Mouse (Mus musculus) cerebellum, adult 18-20 months (tissue): ENCODE measurements around the gene Zfp622.

Experiments used
- DNase-seq, 2 experiments: peaks; one replicate each; pipeline ENCODE4 v3.0.0; 2021

Zfp622 gene

DNA sequence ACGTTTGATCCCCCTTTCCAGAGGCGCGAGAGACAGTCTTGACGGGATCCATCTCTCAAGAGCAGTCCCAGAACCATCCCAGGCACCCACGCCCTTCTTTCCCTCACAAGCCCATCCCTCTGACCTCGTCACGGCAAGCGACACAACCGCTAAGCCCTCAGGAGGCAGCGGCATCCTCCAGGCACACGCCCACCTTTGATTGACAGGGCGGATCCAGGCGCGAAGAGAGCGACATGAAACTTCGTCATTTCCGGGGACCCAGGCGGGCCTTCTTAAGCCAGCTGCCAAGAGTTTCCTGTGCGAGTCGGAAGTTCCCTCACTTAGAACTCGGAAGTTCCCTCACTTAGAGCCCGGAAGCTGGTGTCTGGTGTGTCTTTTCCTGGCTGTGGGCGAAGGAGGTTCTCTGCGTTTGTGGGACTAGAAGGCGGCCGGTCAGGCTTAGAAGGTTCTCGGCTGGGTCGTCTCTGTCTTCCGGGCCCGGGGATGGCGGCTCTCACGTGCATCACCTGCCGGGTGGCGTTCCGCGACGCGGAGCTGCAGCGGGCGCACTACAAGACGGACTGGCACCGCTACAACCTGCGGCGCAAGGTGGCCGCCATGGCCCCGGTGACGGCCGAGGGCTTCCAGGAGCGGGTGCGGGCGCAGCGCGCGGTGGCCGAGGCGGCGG is at the start of gene Zfp622:
Gene Zfp622 (plus strand): TSS at position 300 of the 667 bp plus-strand sequence.
- DNase-seq: peak; percentile 92 to 98

DNA sequence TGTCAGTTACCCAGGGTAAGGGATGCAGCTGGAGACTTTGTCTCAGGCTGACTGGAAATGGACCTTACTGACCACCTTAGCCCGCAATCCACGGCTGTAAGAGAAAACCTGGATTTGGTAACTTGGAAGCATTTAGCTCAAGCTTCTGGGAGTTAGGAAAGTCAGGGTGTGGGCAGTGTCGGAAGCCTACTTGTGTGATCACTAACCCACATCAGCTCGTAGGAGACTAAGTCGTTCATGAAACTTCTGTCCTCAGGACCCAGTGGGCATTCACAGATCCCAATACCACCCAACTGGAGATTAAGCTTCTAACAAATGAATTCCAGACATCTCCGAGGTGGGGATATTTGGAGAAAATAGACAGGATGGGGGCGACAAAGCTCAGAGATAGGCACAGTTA is 49.8 kb upstream of the Zfp622 start:
- no peak for DNase-seq

DNA sequence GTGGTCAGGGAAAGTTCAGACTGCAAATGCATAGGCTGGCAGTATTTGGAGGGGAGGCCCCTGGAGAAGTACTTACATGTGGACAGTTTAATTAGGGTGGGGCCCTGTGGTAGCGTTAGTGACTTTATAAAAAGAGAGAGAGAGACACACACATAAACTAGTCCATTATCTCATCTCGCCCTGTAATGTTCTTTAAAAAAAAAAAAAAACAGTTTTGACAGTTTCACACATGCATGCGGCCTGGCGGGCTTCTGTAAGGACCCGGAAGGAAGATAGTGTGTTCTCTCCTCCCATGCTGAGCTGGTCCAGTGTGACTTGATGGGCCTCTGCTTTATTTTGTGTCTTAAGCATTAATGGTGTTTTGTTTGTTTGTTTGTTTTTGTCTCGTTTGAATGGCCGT is 45.7 kb upstream of the Zfp622 start:
- no peak for DNase-seq

DNA sequence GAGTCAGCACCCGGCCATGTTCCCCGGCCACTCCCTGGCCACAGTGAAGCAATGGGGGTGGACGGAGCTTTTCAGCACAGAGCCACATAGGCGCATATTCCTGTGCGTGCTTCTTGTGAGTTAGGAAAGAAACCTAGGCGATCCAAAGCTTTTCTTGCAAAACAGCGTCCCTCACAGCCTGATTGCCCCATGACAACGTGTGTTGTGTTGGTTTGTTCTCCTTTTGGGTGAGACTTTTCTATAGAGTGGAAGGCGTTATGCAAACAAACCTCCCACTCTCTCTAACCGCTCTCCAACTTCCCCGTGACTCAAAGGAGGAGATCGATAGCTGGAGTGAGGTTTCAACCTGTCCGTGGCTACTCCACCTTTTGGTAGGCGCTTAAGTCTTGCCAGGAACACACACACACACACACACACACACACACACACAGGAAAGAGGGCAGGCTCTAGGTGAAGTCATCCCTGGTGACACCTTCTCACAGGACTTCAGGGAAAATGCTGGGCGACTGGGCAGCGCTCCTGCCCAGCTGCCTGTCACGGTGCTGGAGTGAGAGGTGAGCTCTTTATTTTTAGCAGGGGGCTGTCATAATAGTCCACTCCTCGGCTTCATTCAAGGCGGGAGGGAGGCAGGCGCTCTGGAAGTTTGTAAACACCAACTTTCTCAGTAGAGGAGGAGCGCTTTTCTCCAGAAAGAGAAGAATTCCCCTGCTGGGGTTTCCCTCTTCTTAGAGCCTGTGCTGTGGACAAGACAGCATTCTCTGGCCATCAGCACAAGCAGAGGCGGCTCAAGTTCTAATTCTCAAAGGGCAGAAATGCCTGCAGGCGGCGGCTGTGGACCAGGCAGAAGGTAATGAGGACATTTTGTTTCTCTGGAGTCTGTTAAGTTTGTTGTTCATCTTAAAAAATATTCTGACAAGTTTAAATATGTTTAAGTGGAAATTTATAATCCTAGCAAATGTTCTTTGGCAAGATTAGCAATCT is 43.5 kb upstream of the Zfp622 start:
- DNase-seq: no peak

DNA sequence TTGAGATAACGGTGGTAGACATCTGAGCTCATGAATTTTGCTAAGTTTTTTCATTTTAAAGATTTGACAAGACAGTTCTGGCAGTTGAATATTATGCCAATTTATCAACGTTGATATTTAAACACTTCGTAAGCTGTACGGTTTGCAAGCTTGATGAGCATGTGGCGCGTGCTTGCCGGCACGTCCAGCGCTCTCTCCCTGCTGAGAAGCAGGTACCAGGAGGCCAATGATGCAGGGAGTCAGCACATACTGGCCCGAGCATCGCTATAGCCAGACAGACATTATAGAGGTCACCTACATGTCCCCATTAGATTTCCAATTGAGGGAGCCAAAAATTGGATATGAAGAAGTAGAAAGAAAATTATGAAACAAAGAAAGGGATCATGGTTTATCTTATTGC is 42.7 kb upstream of the Zfp622 start:
- DNase-seq: no peak

DNA sequence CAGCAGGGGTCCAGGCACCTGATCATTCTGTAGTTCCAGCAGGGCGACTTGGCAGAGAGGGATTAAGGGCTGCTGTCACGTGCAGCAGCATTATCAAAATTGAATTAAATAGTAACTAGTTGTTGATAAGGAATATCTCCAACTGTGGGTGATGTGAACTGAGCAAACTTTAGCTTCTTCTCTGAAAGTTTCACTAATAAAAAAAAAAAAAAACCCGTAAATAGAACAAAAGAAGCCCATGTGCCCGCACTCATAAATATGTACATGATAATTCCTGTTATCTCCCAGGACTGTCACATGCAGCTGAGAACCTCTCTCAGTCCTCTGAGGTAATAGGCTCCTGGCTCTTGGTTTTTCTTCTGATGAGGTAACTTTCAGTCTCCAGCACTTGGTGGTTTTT is 41.8 kb upstream of the Zfp622 start:
- DNase-seq: no peak

DNA sequence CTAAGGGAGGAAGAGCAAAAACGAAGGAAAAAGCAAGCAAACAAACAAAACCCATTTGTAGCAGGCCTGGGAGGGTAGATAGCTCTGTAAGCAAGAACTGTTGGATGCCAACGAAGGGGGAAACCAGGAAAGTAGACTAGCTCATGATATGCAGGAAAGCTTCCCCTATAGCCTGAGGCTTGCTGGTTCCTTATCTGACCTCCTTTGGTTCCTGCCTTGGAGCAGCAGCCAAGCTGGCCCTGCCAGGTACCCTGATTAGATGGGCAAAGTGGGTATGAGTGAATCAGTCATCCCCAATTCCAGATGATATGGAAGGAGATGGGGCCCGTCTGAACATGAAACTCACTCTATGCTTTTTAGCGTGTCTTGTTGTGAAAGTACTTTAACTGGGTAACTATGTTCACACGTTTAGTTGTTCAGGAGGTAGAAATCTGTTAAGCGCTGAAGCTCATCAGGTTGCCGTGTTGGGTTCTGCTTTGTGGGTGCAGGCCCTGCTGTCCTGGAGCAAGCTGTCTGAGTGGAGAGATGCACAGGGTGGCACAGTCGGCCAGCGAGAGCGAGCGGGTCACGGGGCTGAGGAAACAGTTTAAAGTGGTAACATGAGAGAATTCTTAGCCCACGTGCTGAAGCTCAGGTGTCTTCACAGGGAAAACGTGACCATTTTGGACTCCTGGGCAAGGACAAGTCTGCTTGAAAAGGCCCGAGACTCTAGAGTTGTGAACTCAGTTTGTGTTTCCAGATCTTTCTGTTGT is 40.6 kb upstream of the Zfp622 start:
- no peak for DNase-seq

DNA sequence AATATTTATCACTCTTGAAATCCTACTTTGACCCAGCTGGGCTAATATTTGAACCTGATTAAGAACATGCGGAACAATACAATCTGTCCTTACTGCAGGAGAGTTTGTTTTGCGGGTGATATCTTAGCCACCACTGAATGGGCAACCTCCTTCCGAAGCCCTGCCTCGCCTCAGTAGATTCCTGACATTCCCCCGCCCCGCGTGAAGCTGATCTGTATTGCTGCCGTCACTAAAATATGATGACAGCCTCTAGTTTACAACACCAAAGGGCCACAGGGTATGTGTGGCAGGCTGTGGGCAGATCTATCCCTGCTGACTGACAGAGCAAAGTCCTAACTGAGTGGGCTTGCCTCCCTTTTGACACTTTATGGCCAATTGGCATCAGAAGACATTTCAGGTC is 38.9 kb upstream of the Zfp622 start:
- DNase-seq: no peak

DNA sequence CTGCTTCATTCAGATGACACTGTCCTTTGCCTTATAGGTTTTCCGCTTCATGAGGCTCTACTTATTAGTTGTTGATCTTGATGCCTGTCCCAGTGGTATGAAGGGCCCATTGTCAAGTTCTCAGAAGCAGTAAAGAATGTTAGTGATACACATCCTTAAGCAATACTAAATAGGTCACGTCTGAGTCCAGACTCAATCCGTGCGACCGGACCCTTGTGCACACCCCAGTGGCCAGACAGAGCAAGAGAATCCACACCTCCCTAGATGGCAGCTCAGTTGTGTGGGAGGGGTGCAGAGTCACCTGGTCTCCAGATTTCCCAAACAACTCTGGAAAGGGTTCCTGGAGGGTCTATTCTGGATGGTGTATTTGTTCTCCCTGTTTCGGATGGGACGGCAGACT is 37.7 kb upstream of the Zfp622 start:
- DNase-seq: no peak

DNA sequence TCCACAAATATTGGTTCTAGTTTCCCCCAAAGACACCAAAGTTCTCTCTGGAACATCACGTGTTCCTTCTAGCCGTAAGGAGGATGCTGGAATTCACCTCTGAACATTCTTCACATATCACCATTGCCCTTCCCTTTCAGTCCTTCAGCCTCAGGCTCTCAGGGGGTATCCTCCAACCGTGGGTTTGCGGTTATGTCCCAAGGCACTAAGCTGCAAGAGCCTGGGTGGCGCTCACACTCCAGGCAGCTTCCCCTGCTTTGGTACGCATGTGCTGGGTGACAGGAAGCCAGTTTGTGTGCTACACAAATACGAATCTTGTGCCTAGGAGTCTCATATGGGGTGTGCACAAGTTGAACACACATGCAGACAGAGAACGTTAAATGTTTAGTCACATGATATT is 36.8 kb upstream of the Zfp622 start:
- no peak for DNase-seq

DNA sequence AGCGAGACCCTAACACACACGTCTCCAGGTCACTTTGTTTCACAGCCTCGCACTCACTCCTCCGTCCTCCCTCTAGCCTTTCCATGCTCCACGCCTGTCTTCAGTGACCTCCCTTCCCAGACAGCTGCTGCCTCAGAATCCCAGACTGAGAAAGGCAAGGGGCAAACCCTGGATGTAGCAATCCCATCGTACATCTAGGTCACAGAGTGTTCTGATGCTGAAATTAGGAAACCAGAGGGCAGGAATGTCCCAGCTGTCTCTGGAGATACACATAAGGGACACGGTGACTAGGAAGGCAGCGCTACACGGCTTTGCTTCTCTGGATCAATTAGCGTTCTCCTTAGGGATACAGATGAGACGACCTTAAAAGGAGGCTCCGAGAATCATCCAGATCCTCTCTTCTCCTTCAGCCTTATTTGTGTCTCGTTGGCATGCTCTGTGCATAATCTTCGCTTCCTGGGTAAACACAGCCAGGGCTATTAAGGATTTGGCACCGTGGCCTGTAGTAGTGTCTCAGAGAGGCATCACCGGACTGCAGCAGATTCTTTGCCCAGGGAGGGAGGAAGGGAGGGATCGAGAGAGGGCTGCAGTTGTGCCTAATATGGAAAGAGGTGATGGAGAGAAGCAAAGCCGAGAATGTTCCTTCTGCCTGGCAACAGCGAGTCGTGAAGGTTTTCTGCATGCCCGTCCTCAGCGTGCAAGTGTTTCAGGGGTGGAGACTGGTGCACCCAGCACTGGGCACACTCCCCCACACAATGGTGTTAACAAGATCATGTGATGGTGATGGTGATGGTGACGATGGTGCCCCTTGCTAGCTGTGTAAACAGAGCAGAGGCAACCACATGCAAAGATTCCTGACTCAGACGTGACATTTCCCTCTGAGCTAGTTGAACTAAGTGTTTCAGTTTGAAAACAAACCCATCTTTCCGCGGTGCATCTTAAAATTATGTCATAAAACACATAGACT is 35.6 kb upstream of the Zfp622 start:
- DNase-seq: no peak

DNA sequence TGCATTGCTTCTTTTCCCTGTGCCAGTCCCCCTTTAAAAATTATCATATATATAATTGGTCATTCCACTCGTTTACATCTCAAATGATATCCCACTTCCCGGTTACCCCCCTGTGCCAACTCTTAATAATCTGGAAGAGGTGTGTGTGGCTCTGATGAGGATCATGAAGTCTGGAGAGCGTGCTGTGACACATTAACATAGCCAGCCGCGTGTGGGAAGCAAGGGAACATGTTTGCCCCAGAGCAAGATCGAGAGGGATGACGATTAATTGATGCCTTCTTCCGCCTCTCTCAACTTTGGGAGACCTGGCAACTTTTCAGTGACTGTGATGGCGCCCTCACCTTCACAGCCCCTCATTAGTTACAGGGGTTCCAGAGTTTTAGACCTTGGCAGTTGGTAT is 34.5 kb upstream of the Zfp622 start:
- DNase-seq: no peak

DNA sequence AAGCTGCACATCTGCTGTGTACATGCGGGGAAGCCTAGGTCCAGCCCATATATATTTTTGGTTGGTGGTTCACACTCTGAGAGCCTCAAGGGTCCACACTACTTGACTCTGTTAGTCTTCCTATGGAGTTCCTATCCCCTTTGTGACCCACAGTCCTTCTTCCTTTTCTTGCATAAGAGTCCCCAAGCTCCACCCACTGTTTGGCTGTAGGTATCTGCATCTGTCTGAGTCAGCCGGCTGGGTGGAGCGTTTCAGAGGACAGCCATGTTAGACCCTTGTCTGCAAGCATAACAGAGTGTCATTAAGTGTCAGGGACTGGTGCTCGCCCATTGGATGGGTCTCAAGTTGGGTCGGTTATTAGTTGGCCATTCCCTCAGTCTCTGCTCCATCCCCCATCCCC is 33.6 kb upstream of the Zfp622 start:
- DNase-seq: no peak

DNA sequence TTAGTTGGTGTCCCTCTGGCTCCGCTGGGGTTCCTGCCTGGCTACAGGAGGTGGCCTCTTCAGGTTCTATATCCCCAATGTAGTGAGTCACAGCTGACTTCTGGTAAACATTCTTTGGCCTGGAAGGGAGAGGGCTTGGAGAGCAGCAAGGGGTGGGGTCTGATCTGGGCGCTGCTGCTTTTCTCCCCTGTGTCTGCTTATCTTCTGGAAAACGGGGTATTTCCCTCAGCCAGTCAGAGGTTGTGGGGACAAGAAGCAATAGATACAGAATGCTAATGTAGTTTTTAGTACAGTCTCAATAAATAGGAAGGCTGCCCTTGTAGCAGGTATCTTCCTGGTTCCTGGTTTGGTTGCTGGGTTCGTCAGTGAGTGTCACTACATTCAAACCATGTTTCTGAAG is 33.1 kb upstream of the Zfp622 start:
- no peak for DNase-seq

DNA sequence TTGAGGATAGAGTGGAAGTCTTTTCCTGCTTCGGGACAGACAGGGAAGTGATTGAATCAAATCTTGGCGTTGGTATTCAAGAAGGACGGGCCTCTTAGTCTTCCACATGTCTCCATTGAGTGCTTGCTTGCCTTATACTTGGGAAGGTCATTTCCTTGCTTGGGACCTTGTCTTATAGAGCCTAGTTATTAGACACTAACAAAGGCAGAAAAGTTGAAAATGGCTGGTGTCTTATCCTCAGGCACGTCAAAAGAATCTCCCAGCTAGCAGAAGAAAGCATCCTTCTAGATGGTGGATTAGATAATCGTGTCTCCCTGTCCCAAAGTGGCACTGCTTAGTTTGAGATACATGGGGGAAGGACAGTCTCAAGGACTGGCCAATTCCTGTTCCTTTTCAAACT is 28.2 kb upstream of the Zfp622 start:
- DNase-seq: no peak

DNA sequence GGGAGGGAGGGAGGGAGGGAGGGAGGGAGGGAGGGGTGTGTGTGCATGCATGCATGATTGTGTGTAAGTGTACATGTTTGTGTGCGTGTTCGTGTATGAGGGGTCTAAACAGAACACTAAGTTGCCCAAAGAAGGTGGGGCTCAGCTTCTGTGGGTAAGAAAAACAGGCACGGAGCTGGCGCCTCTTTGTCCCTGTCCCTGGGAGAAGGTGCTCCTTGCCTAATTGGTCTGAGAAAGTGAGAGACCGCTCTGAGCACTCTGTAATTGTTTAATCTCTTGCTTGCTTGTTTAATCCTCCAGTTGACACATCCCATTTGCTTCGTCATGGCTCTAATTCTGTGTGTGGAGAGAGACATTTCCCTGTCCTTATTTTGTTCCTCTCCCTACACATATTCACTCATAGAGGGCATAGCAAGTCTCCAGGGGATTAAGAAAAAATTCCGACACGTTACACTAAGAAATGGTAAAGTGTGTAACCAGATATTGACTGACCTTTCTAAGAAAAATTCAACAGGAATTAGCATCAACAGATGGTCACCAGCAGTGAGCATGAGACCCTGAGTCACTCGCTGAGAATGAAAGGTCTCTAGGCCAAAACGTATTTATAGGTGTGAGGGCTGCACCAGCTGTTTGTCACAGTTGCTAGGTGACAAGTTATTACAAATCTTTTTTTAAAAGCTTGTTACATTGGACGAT is 27.6 kb upstream of the Zfp622 start:
- DNase-seq: no peak

DNA sequence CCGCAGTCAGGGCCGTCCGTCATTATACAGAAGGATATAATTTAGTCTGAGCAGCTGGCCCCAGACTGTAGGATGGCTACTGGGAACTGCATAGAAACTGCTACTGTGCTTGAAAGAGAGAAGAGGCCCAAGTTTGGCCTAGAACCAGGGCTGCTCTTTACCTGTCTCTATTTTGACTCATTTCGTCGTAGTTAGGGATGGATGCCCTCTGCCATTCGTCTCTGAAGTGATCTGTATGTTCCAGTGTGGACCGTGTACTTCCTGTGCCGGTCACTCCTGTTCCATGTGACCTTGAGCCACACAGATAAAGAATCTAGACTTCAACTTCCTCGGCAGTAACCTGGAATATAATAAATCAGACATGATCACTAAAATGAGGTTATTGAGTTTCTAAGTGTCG is 26.5 kb upstream of the Zfp622 start:
- no peak for DNase-seq

DNA sequence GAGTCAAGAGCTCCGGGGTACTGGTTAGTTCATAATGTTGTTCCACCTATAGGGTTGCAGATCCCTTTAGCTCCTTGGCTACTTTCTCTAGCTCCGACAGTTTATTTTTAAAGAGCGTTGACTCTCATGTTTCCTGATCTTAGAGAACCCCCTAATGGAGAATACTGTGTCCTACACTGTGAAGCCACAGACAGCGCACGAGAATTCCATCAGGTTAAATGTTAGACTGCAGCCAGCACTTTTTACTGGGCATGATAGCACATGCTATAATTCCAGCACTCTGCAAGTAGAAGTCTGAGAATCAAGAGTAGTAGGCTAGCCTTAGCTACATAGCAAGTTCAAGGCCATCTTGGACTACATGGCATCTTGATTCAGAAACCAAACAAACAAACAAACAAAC is 24.8 kb upstream of the Zfp622 start:
- DNase-seq: no peak

DNA sequence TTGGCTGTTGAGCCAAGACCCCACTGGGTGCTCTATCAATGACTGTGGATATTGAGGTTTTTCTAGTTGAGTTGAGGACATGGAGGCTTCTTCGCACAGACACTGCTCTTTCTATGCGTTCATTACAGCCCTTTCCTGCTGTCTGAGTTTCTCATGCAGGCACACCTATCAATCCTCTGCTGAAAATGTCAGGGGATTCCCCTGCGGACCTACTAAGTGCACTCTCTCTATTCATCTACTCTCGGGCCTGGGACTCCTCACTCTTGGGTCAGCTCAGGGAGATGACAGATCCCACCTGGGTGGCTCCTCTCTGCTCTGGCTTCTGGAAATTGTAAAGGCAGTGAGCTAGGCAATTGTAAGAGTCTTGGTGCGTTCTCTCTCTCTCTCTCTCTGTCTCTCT is 23.9 kb upstream of the Zfp622 start:
- no peak for DNase-seq

DNA sequence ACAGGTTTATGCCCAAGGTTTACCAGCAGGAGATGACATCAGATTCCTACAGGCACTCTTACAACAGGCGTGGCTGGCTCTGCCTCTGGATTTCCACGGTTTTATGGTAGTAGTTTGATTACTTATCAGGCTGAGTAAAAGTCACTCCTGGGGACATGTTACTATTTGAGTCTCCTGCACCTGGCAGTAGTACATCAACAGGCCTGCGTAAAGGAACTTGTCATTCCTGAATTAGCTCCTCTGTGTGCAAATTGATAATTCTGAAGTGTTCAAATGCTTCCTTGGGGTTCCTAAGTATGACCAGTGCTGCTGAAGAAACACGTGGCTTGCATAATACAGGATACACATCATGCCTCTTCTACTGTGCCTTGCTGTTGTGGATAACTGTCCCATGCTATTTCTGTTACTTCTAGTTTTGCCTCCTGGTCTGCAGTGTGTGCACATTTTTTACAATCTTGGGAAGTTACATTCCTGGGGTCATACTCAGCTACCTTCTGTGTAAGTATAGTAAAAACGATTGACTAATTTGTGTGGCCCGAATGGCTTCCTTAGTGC is 17.9 kb upstream of the Zfp622 start:
- no peak for DNase-seq

DNA sequence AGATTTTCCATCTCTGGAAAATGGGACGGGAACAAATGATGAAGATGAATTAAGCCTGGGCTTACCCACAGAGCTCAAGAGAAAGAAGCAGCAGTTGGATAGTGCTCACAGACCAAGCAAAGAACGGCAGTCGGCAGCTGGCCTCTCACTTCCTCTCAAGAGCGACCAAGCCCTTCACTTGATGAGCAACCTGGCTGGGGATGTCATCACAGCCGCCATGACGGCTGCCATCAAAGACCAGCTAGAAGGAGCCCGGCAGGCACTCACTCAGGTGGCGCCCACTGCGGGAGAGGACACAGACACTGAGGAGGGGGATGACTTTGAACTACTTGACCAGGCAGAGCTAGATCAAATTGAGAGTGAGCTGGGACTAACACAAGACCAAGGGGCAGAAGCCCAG is 12.6 kb upstream of the Zfp622 start:
- DNase-seq: no peak
